Mouse (Mus musculus) brain, embryonic 14.5 days (tissue): ENCODE results near the gene Ndufaf8.

Source experiments
- CTCF ChIP-seq: fragments of 200-500 bp; IDR thresholded peaks from 2 replicates; pipeline ENCODE4 v1.5.1; 2012; ENCODE audit warnings: inconsistent platforms, mild to moderate bottlenecking, moderate library complexity, borderline replicate concordance; ENCODE audit not compliant: insufficient read depth, insufficient read length; ENCODE audit errors: extremely low read depth
- POLR2A ChIP-seq: fragments of 200-500 bp; IDR thresholded peaks from 2 replicates; pipeline ENCODE4 v1.6.1; 2012; ENCODE audit warnings: mild to moderate bottlenecking, inconsistent platforms, borderline replicate concordance; ENCODE audit not compliant: poor library complexity, insufficient read depth, insufficient read length, severe bottlenecking; ENCODE audit errors: extremely low read depth

DNA sequence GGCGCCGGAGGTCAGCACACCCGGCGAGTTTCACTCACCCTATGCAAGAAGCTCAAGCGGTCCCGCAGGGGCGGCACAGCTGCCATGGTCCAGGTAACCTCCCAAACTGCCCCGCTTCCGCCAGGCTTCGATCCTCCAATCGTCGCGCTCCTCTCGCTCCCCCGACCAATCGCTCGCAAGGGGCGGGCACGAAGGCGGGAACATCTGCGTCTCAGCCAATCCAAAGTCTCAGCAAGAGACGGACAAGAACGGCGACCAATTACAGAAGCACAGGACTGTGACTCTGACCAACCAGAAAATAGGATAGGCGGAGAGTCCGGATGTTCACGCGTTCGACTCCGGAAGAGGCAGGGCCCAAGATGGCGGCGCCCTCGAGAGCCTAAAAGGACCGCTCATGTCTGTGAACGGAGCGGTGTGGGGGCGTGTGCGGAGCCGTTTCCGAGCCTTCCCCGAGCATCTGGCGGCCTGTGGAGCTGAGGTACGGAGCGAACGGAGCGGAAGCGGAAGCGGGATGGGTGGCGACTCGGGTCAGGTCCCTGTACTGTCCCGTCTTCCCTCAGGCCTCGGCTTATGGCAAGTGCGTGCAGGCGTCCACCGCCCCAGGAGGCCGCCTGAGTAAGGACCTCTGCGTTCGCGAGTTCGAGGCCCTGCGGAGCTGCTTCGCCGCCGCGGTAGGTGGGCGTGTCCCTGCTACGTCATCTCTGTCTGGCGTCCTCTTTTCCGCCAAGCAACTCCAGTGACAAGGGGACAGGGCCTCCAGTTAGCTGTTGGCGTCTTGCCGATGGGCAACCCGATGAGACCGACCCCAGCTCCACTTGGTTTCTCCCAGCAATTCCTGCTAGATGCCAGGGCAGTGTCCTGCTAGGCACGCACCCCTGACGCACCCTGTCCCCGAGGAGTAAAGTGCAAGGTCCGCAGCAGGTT, at the start of gene Ndufaf8, which contains the start of gene Tepsin:
- TF ChIP-seq CTCF (no peak), POLR2A (peak; percentile 49; the same call in 1 of the 2 replicates)
